Mouse (Mus musculus) lung, postnatal 0 days (tissue): Measurements from ENCODE around the gene Cirbp. TPM values are rescaled to one million over a fixed set of nuclear protein-coding genes. Genes with fewer than 3 reads are reported as not detected.
A peak's percentile ranks its signal among the peaks of the same experiment; 100 is the strongest.

ENCODE experiments used
- ATAC-seq: fragments of 200-750 bp; cut with Nextera tagmentation; 2 replicates; pipeline ENCODE4 v1.8.0; 2017; ENCODE audit warnings: moderate library complexity
- DNase-seq: peaks from one replicate; pipeline ENCODE4 v3.0.0-alpha.2; 2016; ENCODE audit warnings: low spot score
- H3K27ac ChIP-seq: fragments of 300-500 bp; sonication (generic); 2 replicates; pipeline ENCODE4 v1.5.1; 2014; ENCODE audit warnings: antibody characterized with exemption, mild to moderate bottlenecking, low read length, mixed read lengths
- H3K27me3 ChIP-seq: fragments of 300-500 bp; sonication (generic); replicated peaks from 2 replicates; pipeline ENCODE4 v1.6.1; 2014; ENCODE audit warnings: low read length, mixed read lengths; ENCODE audit not compliant: insufficient read depth
- H3K36me3 ChIP-seq: fragments of 300-500 bp; sonication (generic); 2 replicates; pipeline ENCODE4 v1.6.1; 2014; ENCODE audit warnings: low read length, mixed read lengths; ENCODE audit not compliant: insufficient read depth
- H3K4me1 ChIP-seq: fragments of 300-500 bp; sonication (generic); 2 replicates; pipeline ENCODE4 v1.6.1; 2014; ENCODE audit warnings: antibody characterized with exemption, low read depth, low read length, mixed read lengths; ENCODE audit not compliant: insufficient read depth
- H3K4me2 ChIP-seq: fragments of 300-500 bp; sonication (generic); replicated peaks from 2 replicates; pipeline ENCODE4 v1.6.1; 2014; ENCODE audit warnings: low read depth, mild to moderate bottlenecking, low read length, moderate library complexity, mixed read lengths
- H3K4me3 ChIP-seq: fragments of 300-500 bp; sonication (generic); 2 replicates; pipeline ENCODE4 v1.5.1; 2014; ENCODE audit warnings: low read depth, low read length
- H3K9ac ChIP-seq: fragments of 300-500 bp; sonication (generic); replicated peaks from 2 replicates; pipeline ENCODE4 v1.6.1; 2014; ENCODE audit warnings: low read depth, mild to moderate bottlenecking
- H3K9me3 ChIP-seq: fragments of 300-500 bp; sonication (generic); 2 replicates; pipeline ENCODE4 v1.6.1; 2016; ENCODE audit warnings: low read length, mixed read lengths
- CTCF ChIP-seq: IDR thresholded peaks from 2 replicates; pipeline ENCODE4 v1.5.1; 2016; ENCODE audit warnings: antibody characterized with exemption, mild to moderate bottlenecking
- EP300 ChIP-seq: IDR thresholded peaks from 2 replicates; pipeline ENCODE4 v1.6.1; 2016; ENCODE audit warnings: antibody characterized with exemption, mild to moderate bottlenecking, control low read depth
- WGBS: fragments of 180-500 bp; shearing (Covaris S2); extraction: QIAGEN DNeasy Blood & Tissue Kit; methylation state at CpG from one replicate; pipeline ENCODE4 v1.1.7; 2014; 5-methylcytosine and 5-hydroxymethylcytosine counted together
- polyA plus RNA-seq: library from polyadenylated mRNA; unstranded; fragments of >200 nt; fragmentation: Nextera tagmentation; extraction: Ambion mirVana; gene quantifications from 2 replicates; pipeline ENCODE4 v1.2.1, GENCODE M21; 2015

Cirbp gene
- polyA plus RNA-seq, 1 experiment from 2014 or later: 305 TPM

DNA sequence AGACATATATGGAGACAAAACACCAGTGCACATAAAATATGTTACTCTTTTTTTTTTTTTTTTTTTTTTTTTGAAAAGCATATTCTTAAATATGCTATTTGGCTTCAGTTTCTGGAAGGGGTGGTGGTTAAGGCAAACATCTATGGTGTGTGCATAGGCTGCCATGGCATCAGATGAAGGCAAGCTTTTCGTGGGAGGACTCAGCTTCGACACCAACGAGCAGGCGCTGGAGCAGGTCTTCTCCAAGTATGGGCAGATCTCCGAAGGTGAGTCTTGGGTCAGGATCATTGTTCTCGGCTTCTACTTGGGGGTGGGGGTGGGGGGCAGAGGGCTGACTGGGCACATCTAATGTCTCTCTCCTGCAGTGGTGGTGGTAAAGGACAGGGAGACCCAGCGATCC, 3.9 kb downstream of the Cirbp start:
- Histone ChIP-seq H3K27ac (no peak overlapping the region), H3K4me2 (no peak overlapping the region), H3K9ac (no peak overlapping the region), H3K9me3 (no peaks in the 10 kb centered on the region), H3K4me1 (peaks cover 18% of the 10 kb centered on the region; the same call in 1 of the 2 replicates), H3K4me3 (no peak overlapping the region), H3K27me3 (no peaks in the 10 kb centered on the region), H3K36me3 (peaks cover 18% of the 10 kb centered on the region)
- no peak for DNase-seq
- 89% methylated on average over 7 of the region's 7 CpGs for WGBS
- no peak for ATAC-seq
- TF ChIP-seq EP300 (no peak), CTCF (no peak)

DNA sequence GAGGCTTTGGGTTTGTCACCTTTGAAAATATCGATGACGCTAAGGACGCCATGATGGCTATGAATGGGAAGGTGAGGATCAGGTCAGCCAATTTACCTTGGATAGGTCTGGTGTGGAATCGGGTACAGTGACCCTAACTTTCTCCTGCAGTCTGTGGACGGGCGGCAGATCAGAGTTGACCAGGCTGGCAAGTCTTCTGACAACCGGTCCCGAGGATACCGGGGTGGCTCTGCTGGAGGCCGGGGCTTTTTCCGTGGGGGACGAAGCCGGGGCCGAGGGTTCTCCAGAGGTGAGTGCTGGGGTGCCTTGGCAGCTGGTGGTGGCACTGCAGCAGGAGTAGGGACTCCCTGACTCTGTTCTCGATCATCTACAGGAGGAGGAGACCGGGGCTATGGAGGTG, 4.3 kb downstream of the Cirbp start:
- Histone ChIP-seq H3K36me3 (peaks cover 18% of the 10 kb centered on the region), H3K27ac (no peak overlapping the region), H3K4me3 (no peak overlapping the region), H3K9me3 (no peaks in the 10 kb centered on the region), H3K4me2 (no peak overlapping the region), H3K4me1 (peaks cover 16% of the 10 kb centered on the region; the same call in 1 of the 2 replicates), H3K27me3 (no peaks in the 10 kb centered on the region), H3K9ac (no peak overlapping the region)
- DNase-seq: no peak
- TF ChIP-seq CTCF (no peak), EP300 (no peak)
- ATAC-seq: no peak
- 93% methylated on average over 16 of the region's 16 CpGs for WGBS

DNA sequence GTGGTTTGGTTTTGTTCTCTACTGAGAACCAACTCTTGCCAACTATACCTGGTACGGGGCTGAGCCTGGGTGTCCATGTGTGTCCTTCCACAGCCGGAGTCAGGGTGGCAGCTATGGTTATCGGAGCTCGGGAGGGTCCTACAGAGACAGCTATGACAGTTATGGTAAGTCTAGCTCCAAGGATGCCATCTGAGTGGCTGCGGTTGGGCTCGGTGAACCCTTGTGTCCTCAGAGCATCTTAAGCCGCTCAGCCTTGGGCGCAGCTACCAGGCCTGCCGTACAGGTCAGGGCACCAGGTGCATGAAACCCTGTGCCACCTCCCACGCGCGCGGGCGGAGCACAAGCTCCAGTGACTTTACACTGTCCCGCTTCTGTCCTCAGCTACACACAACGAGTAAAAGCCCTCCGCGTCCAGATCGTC, 4.8 kb downstream of the Cirbp start:
- H3K27ac ChIP-seq: no peak overlapping the region
- H3K9me3 ChIP-seq: no peaks in the 10 kb centered on the region
- peaks cover 12% of the 10 kb centered on the region; the same call in 1 of the 2 replicates for H3K4me1 ChIP-seq
- no peak for TF ChIP-seq EP300
- DNase-seq (no peak), ATAC-seq (no peak)
- no peak overlapping the region for H3K4me2 ChIP-seq
- no peaks in the 10 kb centered on the region for H3K27me3 ChIP-seq
- no peak overlapping the region for H3K4me3 ChIP-seq
- H3K36me3 ChIP-seq: peaks cover 18% of the 10 kb centered on the region
- WGBS: 93% methylated on average over 19 of the region's 19 CpGs
- no peak overlapping the region for H3K9ac ChIP-seq

DNA sequence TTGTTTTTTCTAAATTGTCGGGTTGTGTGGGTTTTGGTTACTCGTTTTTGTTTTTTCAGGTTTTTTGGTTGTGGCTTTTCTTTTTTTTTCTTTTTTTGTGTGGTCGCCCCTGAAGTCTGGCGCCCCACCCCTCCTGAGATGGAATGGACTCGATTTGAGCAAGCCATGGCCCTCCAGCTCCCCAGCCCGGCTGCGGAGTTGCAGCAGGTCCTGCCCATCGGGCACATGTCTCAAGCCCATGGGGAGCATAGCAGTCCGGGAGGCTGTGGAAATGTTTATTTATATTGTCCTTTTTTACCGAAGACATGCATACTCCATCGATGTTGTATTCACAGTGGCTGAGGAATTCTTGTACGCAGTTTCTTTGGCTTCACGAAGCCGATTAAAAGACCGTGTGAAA, 5.5 kb downstream of the Cirbp start:
- DNase-seq (no peak), ATAC-seq (no peak)
- Histone ChIP-seq H3K9me3 (no peaks in the 10 kb centered on the region), H3K27me3 (no peaks in the 10 kb centered on the region), H3K4me3 (no peak overlapping the region), H3K36me3 (peaks cover 18% of the 10 kb centered on the region), H3K27ac (no peak overlapping the region), H3K4me1 (peaks cover 10% of the 10 kb centered on the region; the same call in 1 of the 2 replicates), H3K9ac (no peak overlapping the region), H3K4me2 (no peak overlapping the region)
- TF ChIP-seq EP300 (no peak), CTCF (no peak)
- 71% methylated on average over 15 of the region's 15 CpGs for WGBS

DNA sequence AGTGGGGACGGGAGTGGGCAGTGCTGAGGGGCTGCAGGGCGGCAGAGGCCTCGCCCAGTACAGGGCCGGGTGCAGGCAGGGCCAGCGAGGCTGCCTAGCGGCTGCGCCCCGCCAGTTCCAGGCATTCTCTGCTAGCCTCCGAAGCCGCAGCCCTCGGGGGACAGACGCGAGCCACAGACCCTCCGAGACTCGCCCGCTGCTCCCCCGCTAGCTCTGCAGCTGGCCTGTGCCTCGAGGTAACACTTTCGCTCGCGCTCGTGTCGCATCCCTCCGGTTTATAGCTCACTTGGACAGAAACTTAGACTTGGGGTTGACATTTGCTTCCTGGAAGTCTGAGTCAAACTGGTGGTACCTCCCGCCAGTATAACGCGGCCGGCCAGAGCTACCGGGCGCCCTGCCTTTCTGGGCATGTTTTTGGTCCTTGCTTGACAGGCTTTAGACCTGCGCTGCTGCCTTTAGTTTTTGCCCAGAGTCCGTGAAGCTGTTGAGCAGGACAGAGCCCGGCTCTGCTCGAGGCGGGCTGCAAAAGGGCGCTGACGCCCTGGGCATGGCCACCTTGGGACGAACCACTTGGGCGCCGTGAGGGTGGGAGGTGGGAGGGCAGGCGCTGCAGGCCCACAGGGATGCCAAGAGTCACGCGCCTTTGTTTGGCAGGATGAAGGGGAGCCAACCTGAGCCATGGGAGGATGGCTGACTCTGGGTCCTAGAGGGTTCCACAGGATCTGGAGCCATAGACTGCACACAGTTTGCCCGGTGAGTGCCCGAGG, 6.2 kb downstream of the Cirbp start:
- DNase-seq (no peak), ATAC-seq (no peak)
- WGBS: 84% methylated on average over 44 of the region's 45 CpGs

DNA sequence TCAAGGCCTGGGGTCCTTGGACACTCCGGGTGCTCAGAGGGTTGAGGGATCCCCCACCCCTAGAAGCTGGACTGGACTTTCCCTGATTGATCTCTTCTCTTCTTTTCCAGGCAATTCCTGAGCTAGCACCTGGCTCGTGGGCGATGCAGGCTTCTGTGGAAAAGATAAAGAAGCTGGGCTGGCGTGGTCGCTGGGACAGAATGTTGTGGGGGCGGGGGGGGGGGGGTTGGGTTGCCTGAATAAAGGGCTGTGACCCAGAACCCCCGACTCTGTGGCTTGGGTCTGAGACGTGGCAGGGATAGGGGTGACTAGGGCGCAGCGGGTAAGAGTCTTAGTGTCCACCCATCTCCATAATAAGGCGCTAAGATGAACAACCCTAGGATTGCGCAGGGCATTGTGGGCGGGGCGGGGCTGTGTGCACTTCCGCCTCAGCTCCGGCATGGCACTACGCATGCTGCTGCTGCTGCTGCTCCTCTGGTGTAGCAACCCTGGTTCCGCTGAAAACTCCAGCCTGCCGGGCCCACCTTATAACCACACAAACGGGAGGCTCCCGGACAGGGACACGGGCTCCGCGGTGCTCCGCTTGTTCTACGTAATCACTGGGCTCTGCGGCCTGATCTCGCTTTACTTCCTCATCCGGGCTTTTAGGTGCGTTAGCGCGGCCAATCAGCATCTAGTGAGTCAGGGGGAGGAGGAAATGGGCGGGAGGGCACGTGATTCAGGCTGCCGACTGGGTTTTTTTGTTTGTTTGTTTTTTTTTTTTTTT, 6.9 kb downstream of the Cirbp start, which contains the start of gene 1600002K03Rik:
Gene 1600002K03Rik, plus strand, starts transcription at position 418 of the 766 bp plus-strand sequence.
- no peaks in the 10 kb centered on the region for H3K27me3 ChIP-seq
- WGBS: 6% methylated on average over 35 of the region's 35 CpGs
- DNase-seq: peak; percentile 96
- H3K4me2 ChIP-seq: peak within 1 kb of the TSS; percentile 59
- peak within 1 kb of the TSS; percentile 53 for H3K4me3 ChIP-seq
- H3K9me3 ChIP-seq: no peaks in the 10 kb centered on the region
- peaks cover 18% of the 10 kb centered on the region for H3K36me3 ChIP-seq
- peaks cover 10% of the 10 kb centered on the region; the same call in 1 of the 2 replicates for H3K4me1 ChIP-seq
- peak; percentile 78 for ATAC-seq
- H3K9ac ChIP-seq: no peak within 1 kb of the TSS
- TF ChIP-seq EP300: peak; percentile 21; the same call in 1 of the 2 replicates
- no peak for TF ChIP-seq CTCF
- peak within 1 kb of the TSS; percentile 85 for H3K27ac ChIP-seq

More for the DNA sequence above, 6.2 kb downstream of the Cirbp start:
- H3K27me3 ChIP-seq: no peaks in the 10 kb centered on the region
- H3K9me3 ChIP-seq: no peaks in the 10 kb centered on the region
- H3K4me2 ChIP-seq: peak overlapping the region; percentile 59
- peak overlapping the region; percentile 53; the same call in 1 of the 2 replicates for H3K4me3 ChIP-seq
- no peak overlapping the region for H3K9ac ChIP-seq
- H3K27ac ChIP-seq: peak overlapping the region; percentile 85
- no peak for TF ChIP-seq CTCF
- TF ChIP-seq EP300: no peak
- H3K36me3 ChIP-seq: peaks cover 18% of the 10 kb centered on the region
- peaks cover 10% of the 10 kb centered on the region; the same call in 1 of the 2 replicates for H3K4me1 ChIP-seq
